Mouse (Mus musculus) megakaryocyte, adult 5-6 weeks (primary cell): ENCODE data around the gene Snd1. TPM values are rescaled to one million over a fixed set of nuclear protein-coding genes. Genes with fewer than 3 reads are reported as not detected.

Experiments
- ATAC-seq: 2 replicates; pipeline ENCODE4 v1.8.0; 2016; ENCODE audit warnings: mild to moderate bottlenecking, inconsistent platforms; ENCODE audit not compliant: poor library complexity, severe bottlenecking
- total RNA-seq, 2 experiments: library from RNA; stranded (forward) in 1 of 2; stranded (reverse) in 1 of 2; fragments of 153-499, 151-499 nt in 1 of 2; fragments of 221-1000, 200-1000 nt in 1 of 2; gene quantifications; 2 replicates each; pipeline versions ENCODE4 v1.2.3 to v1.2.4; 2015 to 2017

The Snd1 gene
- total RNA-seq, 2 experiments from 2014 or later, result 46.7 to 76.9 TPM

- ATAC-seq, result no peak
Observed at GRCm38 (mm10) chr6:28629866-28630265, 154.9 kb downstream of the Snd1 start.

GRCm38 (mm10) chr6:28630926-28631325, 156.0 kb downstream of the Snd1 start:
- no peak for ATAC-seq

- ATAC-seq, result no peak
Observed at GRCm38 (mm10) chr6:28633120-28633519, 158.2 kb downstream of the Snd1 start.

- ATAC-seq, result no peak
Observed at GRCm38 (mm10) chr6:28633656-28634055, 158.7 kb downstream of the Snd1 start.

GRCm38 (mm10) chr6:28635092-28635491, 160.2 kb downstream of the Snd1 start:
- ATAC-seq, result no peak

GRCm38 (mm10) chr6:28635531-28636348, 160.8 kb downstream of the Snd1 start:
- ATAC-seq, result no peak

- ATAC-seq, result no peak
Observed at GRCm38 (mm10) chr6:28640088-28640487, 165.1 kb downstream of the Snd1 start.

- no peak for ATAC-seq
Observed at GRCm38 (mm10) chr6:28642909-28643308, 168.0 kb downstream of the Snd1 start.

GRCm38 (mm10) chr6:28645231-28645630, 170.3 kb downstream of the Snd1 start:
- ATAC-seq, result no peak

GRCm38 (mm10) chr6:28656511-28656910, 181.6 kb downstream of the Snd1 start:
- no peak for ATAC-seq

GRCm38 (mm10) chr6:28663004-28663403, 188.1 kb downstream of the Snd1 start:
- ATAC-seq, result no peak

GRCm38 (mm10) chr6:28663670-28664069, 188.7 kb downstream of the Snd1 start:
- ATAC-seq, result no peak

- no peak for ATAC-seq
Observed at GRCm38 (mm10) chr6:28664716-28665115, 189.8 kb downstream of the Snd1 start.

- no peak for ATAC-seq
Observed at GRCm38 (mm10) chr6:28667586-28667985, 192.6 kb downstream of the Snd1 start.

- ATAC-seq, result no peak
Observed at GRCm38 (mm10) chr6:28669251-28669650, 194.3 kb downstream of the Snd1 start.

GRCm38 (mm10) chr6:28672388-28672787, 197.4 kb downstream of the Snd1 start:
- ATAC-seq, result no peak

- no peak for ATAC-seq
Observed at GRCm38 (mm10) chr6:28674686-28675085, 199.7 kb downstream of the Snd1 start.

- ATAC-seq, result no peak
Observed at GRCm38 (mm10) chr6:28678896-28679295, 204.0 kb downstream of the Snd1 start.

GRCm38 (mm10) chr6:28680537-28680936, 205.6 kb downstream of the Snd1 start:
- ATAC-seq, result no peak

- no peak for ATAC-seq
Observed at GRCm38 (mm10) chr6:28681521-28682457, 206.8 kb downstream of the Snd1 start.

- ATAC-seq, result no peak
Observed at GRCm38 (mm10) chr6:28685052-28685451, 210.1 kb downstream of the Snd1 start.

GRCm38 (mm10) chr6:28685745-28686144, 210.8 kb downstream of the Snd1 start:
- no peak for ATAC-seq
